Mouse (Mus musculus) cerebellum, adult 11 months (tissue): ENCODE measurements around the gene Lgmn.

ENCODE experiments used
- DNase-seq: peaks from one replicate; pipeline ENCODE4 v3.0.0; 2022

Gene Lgmn

GRCm38 (mm10) chr12:102430228-102430627, 9.4 kb downstream of the Lgmn start:
- DNase-seq = no peak

- no peak for DNase-seq
These were observed 10.0 kb downstream of the Lgmn start for GRCm38 (mm10) chr12:102429656-102430055.

GRCm38 (mm10) chr12:102426285-102426684, 13.3 kb downstream of the Lgmn start:
- no peak for DNase-seq

GRCm38 (mm10) chr12:102425048-102425578, 14.5 kb downstream of the Lgmn start:
- DNase-seq = no peak

GRCm38 (mm10) chr12:102424456-102424855, 15.2 kb downstream of the Lgmn start:
- no peak for DNase-seq

- no peak for DNase-seq
These were observed 16.0 kb downstream of the Lgmn start for GRCm38 (mm10) chr12:102423625-102424024.

- no peak for DNase-seq
These were observed 16.8 kb downstream of the Lgmn start for GRCm38 (mm10) chr12:102422623-102423320.

- DNase-seq = no peak
These were observed 17.5 kb downstream of the Lgmn start for GRCm38 (mm10) chr12:102422065-102422464.

GRCm38 (mm10) chr12:102420168-102420890, 19.3 kb downstream of the Lgmn start:
- no peak for DNase-seq

- DNase-seq = peak; percentile 34
These were observed 20.1 kb downstream of the Lgmn start for GRCm38 (mm10) chr12:102419544-102419943.

- DNase-seq = no peak
These were observed 21.9 kb downstream of the Lgmn start for GRCm38 (mm10) chr12:102417701-102418100.

- DNase-seq = no peak
These were observed 22.6 kb downstream of the Lgmn start for GRCm38 (mm10) chr12:102416955-102417510.

GRCm38 (mm10) chr12:102416391-102416837, 23.2 kb downstream of the Lgmn start:
- DNase-seq = no peak

- no peak for DNase-seq
These were observed 24.9 kb downstream of the Lgmn start for GRCm38 (mm10) chr12:102414686-102415085.

GRCm38 (mm10) chr12:102413171-102413570, 26.4 kb downstream of the Lgmn start:
- no peak for DNase-seq

GRCm38 (mm10) chr12:102398588-102398987, 41.0 kb downstream of the Lgmn start:
- DNase-seq = no peak

GRCm38 (mm10) chr12:102395998-102396991, 43.3 kb downstream of the Lgmn start:
- DNase-seq = no peak

- no peak for DNase-seq
These were observed 44.1 kb downstream of the Lgmn start for GRCm38 (mm10) chr12:102395537-102395936.

- no peak for DNase-seq
These were observed 45.1 kb downstream of the Lgmn start for GRCm38 (mm10) chr12:102394496-102394895.

- DNase-seq = no peak
These were observed 47.6 kb downstream of the Lgmn start for GRCm38 (mm10) chr12:102391982-102392381.

GRCm38 (mm10) chr12:102391109-102391508, 48.5 kb downstream of the Lgmn start:
- no peak for DNase-seq

GRCm38 (mm10) chr12:102390042-102390441, 49.6 kb downstream of the Lgmn start:
- DNase-seq = no peak
